ENCODE assay signal across 11 mouse cellular contexts in genomic region chr9:32901287-32901686, GRCm38 (mm10).
DNase-seq lines count a peak whose midpoint lies in the region; ATAC-seq and TF ChIP-seq lines count a peak whose summit lies in the region.
"Had no signal": no experiment of that assay in that cellular context is flagged by ENCODE, and none has a peak within 500 bp of the region (broad histone marks: within the 10 kb centered on the region; RNA-seq: fewer than 3 reads in every experiment).

No protein-coding gene starts in this region.

- H3K4me1 ChIP-seq in neural tube, embryonic 11.5 days (ENCODE audit: control insufficient read depth, insufficient read depth, low read length), result no peaks in the 10 kb centered on the region
- no peaks in the 10 kb centered on the region for H3K4me1 ChIP-seq in neural tube, embryonic 15.5 days
- H3K4me1 ChIP-seq in heart, embryonic 16.5 days (ENCODE audit: control insufficient read depth, insufficient read depth, low read length), result peaks cover 4% of the 10 kb centered on the region
- H3K4me1 ChIP-seq in limb, embryonic 14.5 days (ENCODE audit: control insufficient read depth, insufficient read depth, low read length), result no peaks in the 10 kb centered on the region
- no peaks in the 10 kb centered on the region for H3K4me1 ChIP-seq in stomach, embryonic 15.5 days
- no peaks in the 10 kb centered on the region for H3K4me1 ChIP-seq in midbrain, embryonic 13.5 days (replicated peaks)
- H3K4me1 ChIP-seq in thymus, adult 2 months (replicated peaks; ENCODE audit: control insufficient read depth, insufficient read depth, low read length), result peaks cover 13% of the 10 kb centered on the region

- no peaks in the 10 kb centered on the region for H3K27me3 ChIP-seq in neural tube, embryonic 11.5 days (ENCODE audit: control insufficient read depth, insufficient read depth, low read length)
- H3K27me3 ChIP-seq in neural tube, embryonic 15.5 days (replicated peaks), result no peaks in the 10 kb centered on the region
- no peaks in the 10 kb centered on the region for H3K27me3 ChIP-seq in heart, embryonic 16.5 days (ENCODE audit: control insufficient read depth, insufficient read depth, low read length)
- no peaks in the 10 kb centered on the region for H3K27me3 ChIP-seq in limb, embryonic 14.5 days (ENCODE audit: control insufficient read depth, insufficient read depth, low read length)
- H3K27me3 ChIP-seq in stomach, embryonic 15.5 days (replicated peaks), result no peaks in the 10 kb centered on the region
- H3K27me3 ChIP-seq in midbrain, embryonic 13.5 days, result no peaks in the 10 kb centered on the region
- no peaks in the 10 kb centered on the region for H3K27me3 ChIP-seq in thymus, adult 2 months (ENCODE audit: control insufficient read depth, insufficient read depth, low read length)

- DNase-seq in neural tube, embryonic 11.5 days (ENCODE audit: low spot score), result peak; percentile 16
- DNase-seq in limb, embryonic 14.5 days (ENCODE audit: low spot score), result peak; percentile 2
- no peak for DNase-seq in layer of hippocampus, adult 18-20 months (ENCODE audit: low spot score in 2 of 2)
- no peak for DNase-seq in thymus, adult 2 months

- H3K27ac ChIP-seq in neural tube, embryonic 11.5 days (ENCODE audit: low read depth, low read length), result no peak overlapping the region
- H3K27ac ChIP-seq in neural tube, embryonic 15.5 days (replicated peaks), result no peak overlapping the region
- peak overlapping the region; percentile 74 for H3K27ac ChIP-seq in heart, embryonic 16.5 days (ENCODE audit: low read length)
- no peak overlapping the region for H3K27ac ChIP-seq in limb, embryonic 14.5 days (replicated peaks; ENCODE audit: low read depth, low read length)
- H3K27ac ChIP-seq in stomach, embryonic 15.5 days, result no peak overlapping the region
- no peak overlapping the region for H3K27ac ChIP-seq in midbrain, embryonic 13.5 days
- no peak overlapping the region for H3K27ac ChIP-seq in thymus, adult 2 months (ENCODE audit: control insufficient read depth, insufficient read depth, low read length)

- 42% methylated on average over 4 of the region's 4 CpGs for WGBS in neural tube, embryonic 11.5 days
- WGBS in neural tube, embryonic 15.5 days, result 22% methylated on average over 4 of the region's 4 CpGs
- 52% methylated on average over 4 of the region's 4 CpGs for WGBS in heart, embryonic 16.5 days
- WGBS in limb, embryonic 14.5 days, result 59% methylated on average over 4 of the region's 4 CpGs
- WGBS in stomach, embryonic 15.5 days, result 39% methylated on average over 4 of the region's 4 CpGs
- 42% methylated on average over 4 of the region's 4 CpGs for WGBS in midbrain, embryonic 13.5 days
- 70% methylated on average over 4 of the region's 4 CpGs for WGBS in thymus, adult 2 months

- H3K36me3 ChIP-seq in neural tube, embryonic 11.5 days (ENCODE audit: control insufficient read depth, insufficient read depth, low read length), result no peaks in the 10 kb centered on the region
- no peaks in the 10 kb centered on the region for H3K36me3 ChIP-seq in neural tube, embryonic 15.5 days
- H3K36me3 ChIP-seq in heart, embryonic 16.5 days (ENCODE audit: control insufficient read depth, insufficient read depth), result no peaks in the 10 kb centered on the region
- no peaks in the 10 kb centered on the region for H3K36me3 ChIP-seq in limb, embryonic 14.5 days (ENCODE audit: control insufficient read depth, insufficient read depth, low read length)
- H3K36me3 ChIP-seq in stomach, embryonic 15.5 days, result no peaks in the 10 kb centered on the region
- no peaks in the 10 kb centered on the region for H3K36me3 ChIP-seq in midbrain, embryonic 13.5 days
- H3K36me3 ChIP-seq in thymus, adult 2 months (ENCODE audit: control insufficient read depth, insufficient read depth, low read length), result no peaks in the 10 kb centered on the region
- H3K36me3 ChIP-seq: G1E had no signal

- H3K4me2 ChIP-seq in neural tube, embryonic 11.5 days (ENCODE audit: low read depth), result no peak overlapping the region
- H3K4me2 ChIP-seq in neural tube, embryonic 15.5 days, result no peak overlapping the region
- H3K4me2 ChIP-seq in heart, embryonic 16.5 days (ENCODE audit: low read depth, low read length), result no peak overlapping the region
- H3K4me2 ChIP-seq in limb, embryonic 14.5 days (replicated peaks; ENCODE audit: low read depth, low read length, severe bottlenecking), result no peak overlapping the region
- no peak overlapping the region for H3K4me2 ChIP-seq in stomach, embryonic 15.5 days
- no peak overlapping the region for H3K4me2 ChIP-seq in midbrain, embryonic 13.5 days (replicated peaks)

- ATAC-seq in neural tube, embryonic 11.5 days (ENCODE audit: insufficient read depth, low FRiP score, low TSS enrichment), result no peak
- ATAC-seq in neural tube, embryonic 15.5 days (ENCODE audit: low FRiP score), result no peak
- peak; percentile 70 for ATAC-seq in heart, embryonic 16.5 days (replicated peaks; ENCODE audit: extremely low read depth, insufficient read depth, low FRiP score)
- ATAC-seq in limb, embryonic 14.5 days (ENCODE audit: low FRiP score, low read depth), result no peak
- ATAC-seq in stomach, embryonic 15.5 days (ENCODE audit: insufficient read depth, low FRiP score, low read depth), result 0 out of 2 replicates have a peak, but pooled peaks have one; percentile 27
- ATAC-seq in midbrain, embryonic 13.5 days, result no peak

- H3K4me3 ChIP-seq in neural tube, embryonic 11.5 days (ENCODE audit: low read depth, low read length), result no peak overlapping the region
- H3K4me3 ChIP-seq in neural tube, embryonic 15.5 days (replicated peaks), result no peak overlapping the region
- H3K4me3 ChIP-seq in heart, embryonic 16.5 days (ENCODE audit: low read length), result no peak overlapping the region
- no peak overlapping the region for H3K4me3 ChIP-seq in limb, embryonic 14.5 days (replicated peaks; ENCODE audit: low read length)
- no peak overlapping the region for H3K4me3 ChIP-seq in stomach, embryonic 15.5 days (replicated peaks)
- H3K4me3 ChIP-seq in midbrain, embryonic 13.5 days (replicated peaks), result no peak overlapping the region
- no peak overlapping the region for H3K4me3 ChIP-seq in thymus, adult 2 months (ENCODE audit: control insufficient read depth, insufficient read depth, low read length)
- H3K4me3 ChIP-seq: erythroblast, embryonic 14.5 days; myocyte had no signal

- no peak overlapping the region for H3K9ac ChIP-seq in neural tube, embryonic 11.5 days (ENCODE audit: low read length)
- no peak overlapping the region for H3K9ac ChIP-seq in neural tube, embryonic 15.5 days (replicated peaks)
- H3K9ac ChIP-seq in heart, embryonic 16.5 days (ENCODE audit: low read length), result no peak overlapping the region
- no peak overlapping the region for H3K9ac ChIP-seq in limb, embryonic 14.5 days (ENCODE audit: low read depth, low read length, severe bottlenecking)
- no peak overlapping the region for H3K9ac ChIP-seq in stomach, embryonic 15.5 days
- H3K9ac ChIP-seq in midbrain, embryonic 13.5 days (replicated peaks), result no peak overlapping the region

- no peak for TF ChIP-seq POLR2A in limb, embryonic 14.5 days (IDR thresholded peaks at IDR 0.05; ENCODE audit: borderline replicate concordance, extremely low read depth, insufficient read depth, insufficient read length)
- TF ChIP-seq POLR2A in thymus, adult 2 months (IDR thresholded peaks at IDR 0.05; ENCODE audit: control insufficient read depth, extremely low read depth, insufficient read depth, low read length, poor library complexity), result no peak

- no peaks in the 10 kb centered on the region for H3K9me3 ChIP-seq in neural tube, embryonic 11.5 days (ENCODE audit: control insufficient read depth, low read length)
- H3K9me3 ChIP-seq in neural tube, embryonic 15.5 days (replicated peaks), result no peaks in the 10 kb centered on the region
- H3K9me3 ChIP-seq in heart, embryonic 16.5 days (replicated peaks; ENCODE audit: control insufficient read depth, low read length), result no peaks in the 10 kb centered on the region
- H3K9me3 ChIP-seq in limb, embryonic 14.5 days (ENCODE audit: control insufficient read depth, low read length), result no peaks in the 10 kb centered on the region
- H3K9me3 ChIP-seq in stomach, embryonic 15.5 days, result no peaks in the 10 kb centered on the region
- H3K9me3 ChIP-seq in midbrain, embryonic 13.5 days, result no peaks in the 10 kb centered on the region
- H3K9me3 ChIP-seq: G1E had no signal

- TF ChIP-seq CTCF in thymus, adult 2 months (IDR thresholded peaks at IDR 0.05; ENCODE audit: borderline replicate concordance, control insufficient read depth, extremely low read depth, insufficient read depth, low read length, poor library complexity), result no peak

Comparison
In these comparisons a context has a peak if more than half of its experiments do, and no peak if none do; other contexts are left out.
1. ATAC-seq: peak in heart, embryonic 16.5 days (single experiment) and stomach, embryonic 15.5 days (single experiment); none in neural tube, embryonic 11.5 days (single experiment), neural tube, embryonic 15.5 days (single experiment), limb, embryonic 14.5 days (single experiment) and midbrain, embryonic 13.5 days (single experiment).
2. DNase-seq: peak in neural tube, embryonic 11.5 days (single experiment) and limb, embryonic 14.5 days (single experiment); none in layer of hippocampus, adult 18-20 months (0 of 2) and thymus, adult 2 months (single experiment).